Mouse (Mus musculus) forebrain, embryonic 12.5 days (tissue): Measurements from ENCODE around the gene Krt33b. TPM values are rescaled to one million over a fixed set of nuclear protein-coding genes. Genes with fewer than 3 reads are reported as not detected.

Source experiments
- ATAC-seq: fragments of 200-750 bp; cut with Nextera tagmentation; 2 replicates; pipeline ENCODE4 v1.8.0; 2017; ENCODE audit warnings: moderate TSS enrichment; ENCODE audit not compliant: low FRiP score
- H3K27ac ChIP-seq: fragments of 300-500 bp; sonication (generic); 2 replicates; pipeline ENCODE4 v1.5.1; 2016; ENCODE audit warnings: mild to moderate bottlenecking
- H3K27me3 ChIP-seq: fragments of 300-500 bp; sonication (generic); 2 replicates; pipeline ENCODE4 v1.6.1; 2016; ENCODE audit warnings: mild to moderate bottlenecking
- H3K36me3 ChIP-seq: fragments of 300-500 bp; sonication (generic); replicated peaks from 2 replicates; pipeline ENCODE4 v1.6.1; 2016; ENCODE audit warnings: mild to moderate bottlenecking
- H3K4me1 ChIP-seq: fragments of 300-500 bp; sonication (generic); 2 replicates; pipeline ENCODE4 v1.6.1; 2016
- H3K4me2 ChIP-seq: fragments of 300-500 bp; sonication (generic); 2 replicates; pipeline ENCODE4 v1.6.1; 2016; ENCODE audit warnings: mild to moderate bottlenecking, moderate library complexity
- H3K4me3 ChIP-seq: fragments of 300-500 bp; sonication (generic); replicated peaks from 2 replicates; pipeline ENCODE4 v1.5.1; 2016; ENCODE audit warnings: mild to moderate bottlenecking
- H3K9ac ChIP-seq: fragments of 300-500 bp; sonication (generic); 2 replicates; pipeline ENCODE4 v1.6.1; 2016; ENCODE audit warnings: mild to moderate bottlenecking
- H3K9me3 ChIP-seq: fragments of 300-500 bp; sonication (generic); 2 replicates; pipeline ENCODE4 v1.6.1; 2016
- WGBS: fragments of 180-500 bp; shearing (Covaris S2); methylation state at CpG from one replicate; pipeline ENCODE4 v1.1.7; 2016; 5-methylcytosine and 5-hydroxymethylcytosine counted together
- polyA plus RNA-seq: library from polyadenylated mRNA; unstranded; fragments of >200 nt; fragmentation: Nextera tagmentation; extraction: Ambion mirVana; gene quantifications from 2 replicates; pipeline ENCODE4 v1.2.1, GENCODE M21; 2016

The Krt33b gene
- polyA plus RNA-seq, 1 experiment from 2014 or later, result not detected

GRCm38 (mm10) chr11:100019466-100019865 lies 10.2 kb downstream of the Krt33b start:
- Histone ChIP-seq H3K36me3 (no peaks in the 10 kb centered on the region), H3K27me3 (no peaks in the 10 kb centered on the region), H3K4me1 (no peaks in the 10 kb centered on the region), H3K9me3 (no peaks in the 10 kb centered on the region), H3K9ac (no peak overlapping the region), H3K27ac (no peak overlapping the region), H3K4me2 (no peak overlapping the region), H3K4me3 (no peak overlapping the region)
- WGBS, result 93% methylated on average over 1 of the region's 1 CpGs
- no peak for ATAC-seq

- Histone ChIP-seq H3K4me2 (no peak within 1 kb of the TSS), H3K4me3 (no peak within 1 kb of the TSS), H3K27me3 (no peaks in the 10 kb centered on the region), H3K27ac (no peak within 1 kb of the TSS), H3K9me3 (no peaks in the 10 kb centered on the region), H3K4me1 (no peaks in the 10 kb centered on the region), H3K9ac (no peak within 1 kb of the TSS), H3K36me3 (no peaks in the 10 kb centered on the region)
- 87% methylated on average over 3 of the region's 4 CpGs for WGBS
- no peak for ATAC-seq
These were observed 13.6 kb downstream of the Krt33b start, which contains the start of gene Krt33a for GRCm38 (mm10) chr11:100016112-100016511. Krt33a (minus strand) TSS chr11:100016212.

- Histone ChIP-seq H3K4me1 (no peaks in the 10 kb centered on the region), H3K4me2 (no peak overlapping the region), H3K27me3 (no peaks in the 10 kb centered on the region), H3K4me3 (no peak overlapping the region), H3K36me3 (no peaks in the 10 kb centered on the region), H3K9me3 (no peaks in the 10 kb centered on the region), H3K27ac (no peak overlapping the region), H3K9ac (no peak overlapping the region)
- ATAC-seq, result no peak
- WGBS, result 80% methylated on average over 4 of the region's 4 CpGs
These were observed 15.9 kb downstream of the Krt33b start for GRCm38 (mm10) chr11:100013691-100014171.

- 89% methylated on average over 5 of the region's 5 CpGs for WGBS
- Histone ChIP-seq H3K9me3 (no peaks in the 10 kb centered on the region), H3K4me2 (no peak overlapping the region), H3K9ac (no peak overlapping the region), H3K27me3 (no peaks in the 10 kb centered on the region), H3K36me3 (no peaks in the 10 kb centered on the region), H3K4me1 (no peaks in the 10 kb centered on the region), H3K4me3 (no peak overlapping the region), H3K27ac (no peak overlapping the region)
- no peak for ATAC-seq
These were observed 19.0 kb downstream of the Krt33b start for GRCm38 (mm10) chr11:100010682-100011081.

- 88% methylated on average over 5 of the region's 5 CpGs for WGBS
- H3K36me3 ChIP-seq, result no peaks in the 10 kb centered on the region
These were observed 21.3 kb downstream of the Krt33b start for GRCm38 (mm10) chr11:100008336-100008735.

GRCm38 (mm10) chr11:100006624-100007023 lies 23.0 kb downstream of the Krt33b start:
- WGBS, result 57% methylated on average over 3 of the region's 3 CpGs
- ATAC-seq, result no peak
- Histone ChIP-seq H3K4me2 (no peak overlapping the region), H3K4me3 (no peak overlapping the region), H3K27me3 (no peaks in the 10 kb centered on the region), H3K36me3 (no peaks in the 10 kb centered on the region), H3K27ac (no peak overlapping the region), H3K4me1 (no peaks in the 10 kb centered on the region), H3K9ac (no peak overlapping the region), H3K9me3 (no peaks in the 10 kb centered on the region)

More at GRCm38 (mm10) chr11:100008336-100008735, 21.3 kb downstream of the Krt33b start:
- Histone ChIP-seq H3K27ac (no peak overlapping the region), H3K9me3 (no peaks in the 10 kb centered on the region), H3K4me1 (no peaks in the 10 kb centered on the region), H3K4me3 (no peak overlapping the region), H3K27me3 (no peaks in the 10 kb centered on the region), H3K9ac (no peak overlapping the region), H3K4me2 (no peak overlapping the region)
- no peak for ATAC-seq

- WGBS, result 88% methylated on average over 8 of the region's 8 CpGs
- Histone ChIP-seq H3K36me3 (no peaks in the 10 kb centered on the region), H3K9me3 (no peaks in the 10 kb centered on the region), H3K4me1 (no peaks in the 10 kb centered on the region), H3K9ac (no peak overlapping the region), H3K4me2 (no peak overlapping the region), H3K27me3 (no peaks in the 10 kb centered on the region), H3K4me3 (no peak overlapping the region), H3K27ac (no peak overlapping the region)
- ATAC-seq, result no peak
These were observed 23.8 kb downstream of the Krt33b start for GRCm38 (mm10) chr11:100005905-100006304.

GRCm38 (mm10) chr11:100004846-100005245 lies 24.8 kb downstream of the Krt33b start:
- H3K4me3 ChIP-seq, result no peak overlapping the region
- H3K27me3 ChIP-seq, result no peaks in the 10 kb centered on the region

GRCm38 (mm10) chr11:99999091-99999490 lies 30.6 kb downstream of the Krt33b start:
- 92% methylated on average over 7 of the region's 7 CpGs for WGBS
- ATAC-seq, result no peak
- Histone ChIP-seq H3K4me2 (no peak overlapping the region), H3K27me3 (0 out of 2 replicates have a peak, but pooled peaks cover 3% of the 10 kb centered on the region), H3K4me3 (no peak overlapping the region), H3K9ac (no peak overlapping the region), H3K9me3 (no peaks in the 10 kb centered on the region), H3K27ac (no peak overlapping the region), H3K4me1 (no peaks in the 10 kb centered on the region), H3K36me3 (no peaks in the 10 kb centered on the region)

More at GRCm38 (mm10) chr11:100004846-100005245, 24.8 kb downstream of the Krt33b start:
- Histone ChIP-seq H3K4me2 (no peak overlapping the region), H3K9ac (no peak overlapping the region), H3K36me3 (no peaks in the 10 kb centered on the region), H3K27ac (no peak overlapping the region), H3K4me1 (no peaks in the 10 kb centered on the region), H3K9me3 (no peaks in the 10 kb centered on the region)
- no peak for ATAC-seq
- 33% methylated on average over 6 of the region's 6 CpGs for WGBS

- no peak for ATAC-seq
- H3K27me3 ChIP-seq, result peaks cover 14% of the 10 kb centered on the region
- H3K9me3 ChIP-seq, result no peaks in the 10 kb centered on the region
- H3K4me1 ChIP-seq, result no peaks in the 10 kb centered on the region
- no peak overlapping the region for H3K4me3 ChIP-seq
- H3K27ac ChIP-seq, result no peak overlapping the region
- H3K36me3 ChIP-seq, result no peaks in the 10 kb centered on the region
- H3K4me2 ChIP-seq, result no peak overlapping the region
- H3K9ac ChIP-seq, result no peak overlapping the region
- 78% methylated on average over 4 of the region's 4 CpGs for WGBS
These were observed 35.3 kb downstream of the Krt33b start for GRCm38 (mm10) chr11:99994384-99994661.

- Histone ChIP-seq H3K27me3 (peaks cover 14% of the 10 kb centered on the region), H3K9me3 (no peaks in the 10 kb centered on the region), H3K4me2 (peak within 1 kb of the TSS; percentile 38), H3K27ac (no peak within 1 kb of the TSS), H3K4me1 (no peaks in the 10 kb centered on the region), H3K9ac (no peak within 1 kb of the TSS), H3K4me3 (no peak within 1 kb of the TSS; the same call in 1 of the 2 replicates), H3K36me3 (no peaks in the 10 kb centered on the region)
- 37% methylated on average over 23 of the region's 26 CpGs for WGBS
- ATAC-seq, result no peak
These were observed 35.9 kb downstream of the Krt33b start, which contains the start of gene Krtap17-1 for GRCm38 (mm10) chr11:99993620-99994383. Krtap17-1 (minus strand) TSS chr11:99993994.

GRCm38 (mm10) chr11:99990571-99990970 lies 39.1 kb downstream of the Krt33b start:
- WGBS, result 72% methylated on average over 3 of the region's 3 CpGs
- Histone ChIP-seq H3K9ac (no peak overlapping the region), H3K4me2 (no peak overlapping the region), H3K27me3 (peaks cover 14% of the 10 kb centered on the region), H3K4me1 (no peaks in the 10 kb centered on the region), H3K27ac (no peak overlapping the region), H3K4me3 (no peak overlapping the region), H3K9me3 (no peaks in the 10 kb centered on the region), H3K36me3 (no peaks in the 10 kb centered on the region)
- ATAC-seq, result no peak

GRCm38 (mm10) chr11:99989881-99990405 lies 39.7 kb downstream of the Krt33b start:
- H3K9me3 ChIP-seq, result no peaks in the 10 kb centered on the region
- H3K36me3 ChIP-seq, result no peaks in the 10 kb centered on the region
- no peak overlapping the region for H3K27ac ChIP-seq
- no peak for ATAC-seq
- no peaks in the 10 kb centered on the region for H3K4me1 ChIP-seq
- 85% methylated on average over 6 of the region's 6 CpGs for WGBS
- H3K4me3 ChIP-seq, result no peak overlapping the region
- no peak overlapping the region for H3K9ac ChIP-seq
- no peak overlapping the region for H3K4me2 ChIP-seq
- H3K27me3 ChIP-seq, result peaks cover 14% of the 10 kb centered on the region
